Mouse (Mus musculus): Measurements from ENCODE around the gene Slc41a3.
A peak's percentile ranks its signal among the peaks of the same experiment; 100 is the strongest.
"Not testable (repeated sequence)": the region's sequence is repeated elsewhere in the genome, so short reads cannot be mapped to it uniquely, and the experiment has no call there.

Gene Slc41a3

GRCm38 (mm10) chr6:90625207-90625994, 20.9 kb downstream of the Slc41a3 start:
- no peak for DNase-seq

DNA sequence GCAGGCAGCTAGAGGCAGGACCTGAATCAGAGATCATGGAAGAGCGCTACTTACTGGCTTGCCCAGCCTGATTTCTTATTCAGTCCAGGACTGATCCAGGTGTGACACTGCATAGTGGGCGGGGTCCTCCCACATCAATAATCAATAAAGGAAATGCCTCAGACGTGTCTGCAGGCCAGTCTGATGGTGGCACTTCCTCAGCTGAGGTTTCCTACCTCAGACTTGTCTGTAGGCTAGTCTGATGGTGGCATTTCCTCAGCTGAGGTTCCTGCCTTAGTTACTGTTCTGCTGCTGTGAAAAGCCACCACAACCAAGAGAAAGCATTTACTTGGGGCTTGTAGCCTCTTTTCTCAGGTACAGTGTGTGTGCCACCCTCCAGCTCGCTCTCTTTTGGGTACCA, 23.0 kb downstream of the Slc41a3 start:
- no peak for DNase-seq

DNA sequence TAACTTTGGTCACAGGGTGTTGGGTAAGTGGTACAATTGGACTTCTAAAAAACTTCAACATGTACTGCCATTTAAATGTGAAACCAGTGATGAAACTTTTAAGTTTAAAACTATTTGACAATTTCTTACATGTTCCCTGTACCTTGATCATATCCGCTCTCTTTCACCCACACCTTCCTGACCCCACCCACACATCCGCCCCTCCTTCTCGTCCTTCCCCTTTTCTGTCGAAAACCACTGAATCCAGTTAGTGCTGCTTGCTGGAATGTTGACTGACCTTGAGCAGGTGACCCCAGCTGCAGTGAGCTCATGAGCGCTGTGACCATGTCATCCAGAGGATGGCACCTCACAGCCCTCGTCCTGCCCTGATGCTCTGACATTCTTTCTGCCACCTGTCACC, 25.0 kb downstream of the Slc41a3 start:
- no peak for DNase-seq

GRCm38 (mm10) chr6:90630427-90630826, 25.9 kb downstream of the Slc41a3 start:
- no peak for DNase-seq

DNA sequence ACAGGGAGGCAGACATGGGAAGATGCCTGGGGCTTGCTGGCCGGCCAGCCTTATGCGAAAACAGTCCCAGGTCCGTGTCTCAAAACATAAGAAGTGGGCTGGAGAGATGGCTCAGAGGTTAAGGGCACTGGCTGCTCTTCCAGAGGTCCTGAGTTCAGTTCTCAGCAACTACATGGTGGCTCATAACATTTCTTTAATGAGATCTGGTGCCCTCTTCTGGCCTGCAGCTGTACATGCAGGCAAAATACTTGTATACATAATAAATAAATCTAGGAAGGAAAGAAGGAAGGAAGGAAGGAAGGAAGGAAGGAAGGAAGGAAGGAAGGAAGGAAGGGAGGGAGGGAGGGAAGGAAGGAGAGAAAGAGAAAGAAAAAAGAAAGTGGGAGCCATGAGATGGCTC, 28.0 kb downstream of the Slc41a3 start:
- not testable (repeated sequence) for DNase-seq

DNA sequence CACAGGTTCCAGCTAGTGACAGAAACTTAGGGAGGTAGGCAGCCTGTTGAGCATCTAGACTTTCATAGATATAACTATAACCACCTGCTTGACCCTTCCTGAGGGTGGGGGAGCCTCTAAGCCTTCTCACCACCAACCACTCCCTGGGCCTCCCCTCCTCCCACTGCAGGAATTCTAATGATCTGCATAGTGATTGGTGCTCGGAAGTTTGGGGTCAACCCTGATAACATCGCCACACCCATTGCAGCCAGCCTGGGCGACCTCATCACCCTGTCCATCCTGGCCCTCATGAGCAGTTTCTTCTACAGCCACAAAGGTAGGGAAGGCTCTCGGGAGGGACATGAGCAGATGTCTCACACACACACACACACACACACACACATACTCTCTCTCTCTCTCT, 30.6 kb downstream of the Slc41a3 start:
- no peak for DNase-seq

- DNase-seq, result no peak
These were observed 31.1 kb downstream of the Slc41a3 start for GRCm38 (mm10) chr6:90635611-90636010.

- DNase-seq, result no peak
These were observed 38.5 kb downstream of the Slc41a3 start for GRCm38 (mm10) chr6:90643057-90643456.

GRCm38 (mm10) chr6:90644965-90645364, 40.4 kb downstream of the Slc41a3 start:
- DNase-seq, result no peak

DNA sequence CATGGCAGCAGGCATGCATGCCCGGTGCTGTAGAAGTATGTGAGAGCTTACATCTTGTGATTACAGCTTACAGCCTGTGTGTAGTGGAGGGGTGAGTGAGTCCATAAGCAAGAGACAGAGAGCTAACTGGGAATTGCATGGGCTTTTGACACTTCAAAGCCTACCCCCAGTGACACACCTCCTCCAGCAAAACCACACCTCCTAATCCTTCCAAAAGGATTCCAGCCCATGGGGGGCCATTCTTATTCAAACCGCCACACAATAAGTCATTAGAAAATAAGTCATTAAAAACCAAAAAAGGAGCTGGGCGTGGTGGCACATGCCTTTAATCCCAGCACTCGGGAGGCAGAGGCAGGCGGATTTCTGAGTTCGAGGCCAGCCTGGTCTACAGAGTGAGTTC, 43.9 kb downstream of the Slc41a3 start:
- no peak for DNase-seq

DNA sequence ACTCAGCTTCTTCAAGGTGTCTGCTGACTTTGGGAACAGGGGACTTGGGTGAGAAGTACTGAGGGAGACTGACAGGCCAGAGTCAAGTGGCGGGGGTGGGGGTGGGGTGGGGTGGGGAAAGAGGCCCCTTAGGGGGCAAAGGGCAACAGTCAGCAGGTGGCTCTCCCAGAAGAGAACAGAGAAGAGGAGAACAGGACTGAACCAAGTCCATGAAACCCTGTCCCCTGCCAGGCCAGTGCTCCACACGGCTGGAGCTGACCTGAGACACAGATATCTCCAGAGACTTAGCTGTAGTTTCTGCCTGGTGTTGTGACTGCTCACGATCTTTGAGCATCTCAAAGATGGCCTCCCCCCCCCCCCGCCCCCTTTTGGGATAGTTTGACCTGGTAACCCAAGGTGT, 44.8 kb downstream of the Slc41a3 start:
- no peak for DNase-seq

- no peak for DNase-seq
These were observed 46.1 kb downstream of the Slc41a3 start for GRCm38 (mm10) chr6:90650634-90651033.

GRCm38 (mm10) chr6:90653736-90654135, 49.2 kb downstream of the Slc41a3 start:
- DNase-seq, result peak; percentile 45

DNA sequence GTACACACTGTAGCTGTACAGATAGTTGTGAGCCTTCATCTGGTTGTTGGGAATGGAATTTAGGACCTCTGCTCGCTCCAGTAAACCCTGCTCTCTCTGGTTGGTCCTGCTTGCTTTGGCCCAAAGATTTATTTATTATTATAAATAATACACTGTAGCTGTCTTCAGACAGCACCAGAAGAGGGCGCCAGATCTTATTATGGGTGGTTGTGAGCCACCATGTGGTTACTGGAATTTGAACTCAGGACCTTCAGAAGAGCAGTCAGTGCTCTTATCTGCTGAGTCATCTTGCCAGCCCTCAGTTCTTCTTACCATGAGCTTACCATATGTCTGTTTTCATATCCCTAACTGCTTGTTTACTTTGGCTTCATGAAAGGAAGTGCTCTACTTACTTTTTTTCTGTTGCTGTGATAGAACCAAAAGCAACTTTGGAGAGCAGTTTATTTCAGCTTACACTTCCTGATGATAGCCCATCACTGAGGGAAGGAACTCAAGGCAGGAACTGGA, 51.9 kb downstream of the Slc41a3 start:
- DNase-seq, result not testable (repeated sequence)

DNA sequence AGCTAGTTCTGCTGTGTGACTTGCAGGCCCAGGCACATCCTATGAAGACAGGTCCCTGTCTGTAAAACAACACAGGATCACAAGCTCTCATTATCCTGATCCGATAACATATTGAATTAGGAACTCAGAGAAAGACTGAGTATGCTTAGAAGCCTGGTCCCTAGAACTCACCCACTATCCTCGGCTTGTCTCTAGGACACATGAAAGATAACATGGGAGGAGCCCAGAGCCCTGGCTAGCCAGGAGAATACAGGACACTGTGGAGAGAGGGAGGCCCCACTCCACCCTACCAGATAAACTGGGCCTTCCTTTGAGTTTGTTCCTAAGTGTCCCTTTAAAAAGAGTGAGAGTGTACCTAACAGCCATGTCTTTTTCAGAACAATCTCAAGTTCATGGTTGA, 55.4 kb downstream of the Slc41a3 start:
- no peak for DNase-seq

- no peak for DNase-seq
These were observed 56.0 kb downstream of the Slc41a3 start for GRCm38 (mm10) chr6:90660398-90661028.

DNA sequence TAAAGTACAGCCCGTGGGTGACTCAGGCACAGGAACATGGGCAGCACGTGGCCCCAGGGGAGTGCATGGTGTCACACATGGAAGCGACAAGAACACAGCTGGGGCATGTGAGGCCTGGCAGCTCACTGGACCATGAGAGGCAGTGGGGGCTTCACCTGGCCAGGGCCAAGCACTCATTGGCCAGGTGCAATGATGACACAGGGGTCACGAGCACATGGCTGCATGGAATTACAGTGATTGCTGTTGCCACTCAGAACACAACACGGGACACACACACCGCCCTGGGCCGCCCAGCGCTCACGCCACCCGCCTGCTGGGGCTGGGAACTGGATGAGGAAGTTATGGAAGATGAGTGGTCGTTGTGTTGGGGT, 56.5 kb downstream of the Slc41a3 start:
- no peak for DNase-seq

DNA sequence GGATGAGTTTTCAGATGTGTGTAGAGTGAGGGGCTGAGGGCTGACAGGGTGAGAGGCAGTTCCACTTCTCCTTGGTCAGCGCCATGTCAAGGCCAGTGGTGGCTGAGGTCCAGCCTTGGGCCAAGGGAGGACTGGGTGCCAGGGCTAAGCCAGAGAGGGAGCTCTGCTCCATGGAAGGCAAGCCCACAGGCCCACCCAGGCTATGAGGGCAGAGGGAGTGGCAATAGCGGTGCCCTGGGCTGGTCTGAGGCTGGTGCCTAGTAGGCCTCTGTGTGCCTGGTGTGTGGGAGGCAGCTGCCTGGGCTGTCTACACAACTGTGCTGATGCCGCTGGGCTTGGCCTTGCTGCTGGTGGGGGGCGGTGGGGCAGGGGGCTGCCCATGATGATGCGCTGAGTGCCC, 57.6 kb downstream of the Slc41a3 start:
- DNase-seq, result no peak

- no peak for DNase-seq
These were observed 59.2 kb downstream of the Slc41a3 start for GRCm38 (mm10) chr6:90663736-90664135.

DNA sequence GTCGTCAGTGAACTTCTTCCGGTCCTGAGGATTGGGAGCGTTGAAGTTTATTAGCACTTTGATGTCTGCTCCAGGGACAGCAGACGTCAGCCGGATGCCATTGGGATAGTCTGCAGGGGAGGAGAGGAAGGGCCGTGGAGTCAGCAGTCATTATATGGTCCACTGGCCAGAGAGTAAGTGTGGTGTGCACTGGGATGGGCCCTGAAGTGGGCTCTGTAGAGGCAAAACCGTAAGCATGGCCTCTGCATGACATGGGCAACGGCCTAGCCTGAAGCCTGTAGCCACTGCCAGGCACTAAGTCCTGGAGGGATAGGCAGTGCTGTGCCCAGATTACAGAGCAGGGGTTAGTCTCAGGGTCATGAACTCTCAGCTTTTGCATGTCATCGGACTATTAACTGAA, 64.2 kb downstream of the Slc41a3 start:
- no peak for DNase-seq

GRCm38 (mm10) chr6:90678759-90679158, 74.2 kb downstream of the Slc41a3 start:
- no peak for DNase-seq

DNA sequence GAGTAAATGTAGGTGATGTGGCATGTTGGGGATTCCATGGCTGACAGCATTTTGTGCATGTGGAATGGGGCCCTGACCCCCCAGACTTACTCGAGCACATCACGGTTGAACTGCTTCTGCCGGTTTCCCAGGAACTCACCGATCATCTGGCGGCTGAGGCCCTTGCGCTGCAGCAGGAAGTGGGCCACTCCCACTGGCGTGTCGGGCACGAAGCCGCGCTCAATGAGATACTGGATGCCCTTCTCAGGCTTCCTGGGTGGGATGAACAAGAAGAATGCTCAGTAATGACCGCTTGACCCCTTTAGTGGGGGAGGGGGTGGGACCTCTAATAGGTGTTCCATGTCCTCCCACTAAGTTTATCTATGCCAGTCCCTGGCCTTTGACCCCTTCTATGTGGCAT, 75.9 kb downstream of the Slc41a3 start:
- no peak for DNase-seq

DNA sequence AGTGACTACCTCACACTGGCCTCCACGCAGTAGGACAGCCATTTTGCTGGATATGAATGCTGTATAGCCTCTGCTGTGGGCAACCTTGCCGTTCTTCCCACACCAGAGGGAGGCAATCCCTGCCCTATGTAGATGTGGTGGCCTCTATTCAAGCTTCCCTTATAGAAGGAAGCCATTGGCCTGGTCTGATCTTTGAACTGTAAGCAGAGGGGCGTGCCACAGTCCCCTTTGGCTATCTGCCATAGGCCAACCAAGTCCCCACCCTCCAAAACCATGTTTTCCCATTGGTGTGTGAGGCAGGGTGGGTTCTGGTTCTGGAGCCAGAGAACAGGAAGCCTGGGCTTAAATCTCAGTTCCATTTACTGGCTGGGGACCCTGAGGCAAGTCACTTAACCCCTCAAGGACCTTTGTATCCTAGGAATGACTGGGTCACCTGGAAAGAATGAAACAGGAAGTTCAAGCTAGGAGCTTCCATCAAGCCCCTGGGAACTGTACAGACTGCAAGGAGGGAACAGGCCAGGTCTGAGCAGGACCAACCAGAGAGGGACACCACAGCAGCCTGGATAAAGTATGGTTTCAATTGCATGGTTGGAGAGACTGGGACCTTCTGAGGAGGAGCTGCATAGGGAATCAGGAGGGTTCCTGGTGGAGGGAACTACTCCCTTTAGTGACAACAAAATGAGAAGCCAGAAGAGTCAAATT, 79.5 kb downstream of the Slc41a3 start:
- no peak for DNase-seq

DNA sequence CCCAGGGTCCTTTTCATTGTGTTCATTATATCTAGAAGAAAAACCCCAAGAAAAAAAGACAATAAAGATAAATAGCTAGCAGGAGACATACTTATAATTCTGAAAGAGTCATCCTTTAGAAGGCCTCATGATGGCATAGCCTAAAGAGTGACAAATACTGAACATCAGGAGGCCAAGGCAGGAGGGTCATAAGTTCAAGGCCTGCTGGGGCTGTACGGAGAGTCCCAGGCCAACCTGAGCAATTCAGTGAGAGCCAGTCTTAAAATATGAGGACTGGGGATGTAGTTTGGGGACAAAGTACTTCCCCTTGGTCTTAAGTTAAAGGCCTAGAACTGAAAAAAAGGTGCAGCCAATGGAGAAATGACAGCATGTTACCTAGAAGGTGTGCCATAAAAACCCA, 82.3 kb downstream of the Slc41a3 start:
- no peak for DNase-seq

Data from cerebellum, adult 11 months (tissue).